7 mouse cellular contexts compared by ENCODE assay signal in genomic region chr4:129513891-129514290, GRCm38 (mm10). TPM values are rescaled to one million over a fixed set of nuclear protein-coding genes. Genes with fewer than 3 reads are reported as not detected.
DNase-seq lines count a peak whose midpoint lies in the region; ATAC-seq and TF ChIP-seq lines count a peak whose summit lies in the region.

No protein-coding gene starts in this region.

- H3K9ac ChIP-seq in lung, embryonic 14.5 days, result peak overlapping the region; percentile 100
- peak overlapping the region; percentile 100 for H3K9ac ChIP-seq in embryonic facial prominence, embryonic 13.5 days
- peak overlapping the region; percentile 99 for H3K9ac ChIP-seq in intestine, embryonic 14.5 days (ENCODE audit: low read length)
- H3K9ac ChIP-seq in neural tube, embryonic 14.5 days (replicated peaks; ENCODE audit: low read depth, low read length), result peak overlapping the region; percentile 100

- under 1% methylated on average over 33 of the region's 57 CpGs for WGBS in lung, embryonic 14.5 days
- WGBS in embryonic facial prominence, embryonic 13.5 days, result under 1% methylated on average over 47 of the region's 57 CpGs
- 1% methylated on average over 39 of the region's 57 CpGs for WGBS in intestine, embryonic 14.5 days
- 0% methylated on average over 15 of the region's 57 CpGs for WGBS in neural tube, embryonic 14.5 days

- H3K4me1 ChIP-seq in lung, embryonic 14.5 days (ENCODE audit: insufficient read depth), result 0 out of 2 replicates have a peak, but pooled peaks cover 3% of the 10 kb centered on the region
- H3K4me1 ChIP-seq in embryonic facial prominence, embryonic 13.5 days, result peaks cover 53% of the 10 kb centered on the region
- 0 out of 2 replicates have a peak, but pooled peaks cover 13% of the 10 kb centered on the region for H3K4me1 ChIP-seq in intestine, embryonic 14.5 days (replicated peaks; ENCODE audit: control insufficient read depth, insufficient read depth, low read length)
- H3K4me1 ChIP-seq in neural tube, embryonic 14.5 days (ENCODE audit: control insufficient read depth, insufficient read depth, low read length), result peaks cover 13% of the 10 kb centered on the region; the same call in 1 of the 2 replicates

- peak overlapping the region; percentile 97 for H3K27ac ChIP-seq in lung, embryonic 14.5 days (ENCODE audit: low read depth)
- H3K27ac ChIP-seq in embryonic facial prominence, embryonic 13.5 days, result peak overlapping the region; percentile 97
- H3K27ac ChIP-seq in intestine, embryonic 14.5 days (ENCODE audit: low read depth), result peak overlapping the region; percentile 95
- H3K27ac ChIP-seq in neural tube, embryonic 14.5 days (ENCODE audit: low read depth, low read length), result peak overlapping the region; percentile 97

- peak overlapping the region; percentile 72 for H3K4me2 ChIP-seq in lung, embryonic 14.5 days
- H3K4me2 ChIP-seq in embryonic facial prominence, embryonic 13.5 days, result peak overlapping the region; percentile 82
- peak overlapping the region; percentile 59 for H3K4me2 ChIP-seq in intestine, embryonic 14.5 days (ENCODE audit: low read length)
- peak overlapping the region; percentile 73; the same call in 1 of the 2 replicates for H3K4me2 ChIP-seq in neural tube, embryonic 14.5 days (ENCODE audit: low read depth, low read length)

- ATAC-seq in lung, embryonic 14.5 days (ENCODE audit: insufficient read depth), result peak; percentile 25
- ATAC-seq in embryonic facial prominence, embryonic 13.5 days (ENCODE audit: insufficient number of reproducible peaks, insufficient read depth, low FRiP score, low TSS enrichment, low read depth), result peak; percentile 12
- ATAC-seq in intestine, embryonic 14.5 days (replicated peaks; ENCODE audit: low FRiP score, low TSS enrichment, low read depth), result peak; percentile 32; the same call in 1 of the 2 replicates
- ATAC-seq in neural tube, embryonic 14.5 days (ENCODE audit: low read depth), result peak; percentile 35

- no peaks in the 10 kb centered on the region for H3K9me3 ChIP-seq in lung, embryonic 14.5 days (ENCODE audit: low read depth, low read length)
- no peaks in the 10 kb centered on the region for H3K9me3 ChIP-seq in embryonic facial prominence, embryonic 13.5 days
- H3K9me3 ChIP-seq in intestine, embryonic 14.5 days (ENCODE audit: control insufficient read depth, low read length), result no peaks in the 10 kb centered on the region
- H3K9me3 ChIP-seq in neural tube, embryonic 14.5 days (ENCODE audit: control insufficient read depth, low read length), result no peaks in the 10 kb centered on the region

- H3K27me3 ChIP-seq in lung, embryonic 14.5 days (ENCODE audit: insufficient read depth, low read length), result no peaks in the 10 kb centered on the region
- no peaks in the 10 kb centered on the region for H3K27me3 ChIP-seq in embryonic facial prominence, embryonic 13.5 days
- no peaks in the 10 kb centered on the region for H3K27me3 ChIP-seq in intestine, embryonic 14.5 days (replicated peaks; ENCODE audit: control insufficient read depth, insufficient read depth, low read length)
- no peaks in the 10 kb centered on the region for H3K27me3 ChIP-seq in neural tube, embryonic 14.5 days (ENCODE audit: control insufficient read depth, insufficient read depth, low read length)

- DNase-seq in lung, embryonic 14.5 days, result no peak
- no peak for DNase-seq in lung, postnatal 25 days (ENCODE audit: low spot score)
- no peak for DNase-seq in intestine, embryonic 14.5 days (ENCODE audit: low spot score)
- no peak for DNase-seq in yolk sac, embryonic 10.5 days (ENCODE audit: low spot score)
- no peak for DNase-seq in adrenal gland, postnatal 36 days

- peak overlapping the region; percentile 100 for H3K4me3 ChIP-seq in lung, embryonic 14.5 days (ENCODE audit: low read depth, low read length)
- peak overlapping the region; percentile 99 for H3K4me3 ChIP-seq in embryonic facial prominence, embryonic 13.5 days
- H3K4me3 ChIP-seq in intestine, embryonic 14.5 days (ENCODE audit: low read depth, low read length), result peak overlapping the region; percentile 80
- peak overlapping the region; percentile 99 for H3K4me3 ChIP-seq in neural tube, embryonic 14.5 days (ENCODE audit: low read depth, low read length)

- no peak for TF ChIP-seq CTCF in lung, embryonic 14.5 days (IDR thresholded peaks at IDR 0.05; ENCODE audit: low read depth)

- H3K36me3 ChIP-seq in lung, embryonic 14.5 days (ENCODE audit: insufficient read depth), result peaks cover 38% of the 10 kb centered on the region
- H3K36me3 ChIP-seq in embryonic facial prominence, embryonic 13.5 days, result peaks cover 38% of the 10 kb centered on the region
- peaks cover 36% of the 10 kb centered on the region for H3K36me3 ChIP-seq in intestine, embryonic 14.5 days (ENCODE audit: control insufficient read depth, insufficient read depth, low read length)
- H3K36me3 ChIP-seq in neural tube, embryonic 14.5 days (ENCODE audit: control insufficient read depth, insufficient read depth, low read length), result peaks cover 18% of the 10 kb centered on the region

RNA-seq across cellular contexts. Expression of gene Marcksl1, which starts 0.5 kb away (rescaled TPM):
- polyA plus RNA-seq in lung, embryonic 14.5 days (2014; fragmentation: Nextera tagmentation; extraction: Ambion mirVana), result 799 and 847 TPM in 2 replicates
- 839 and 1,023 TPM in 2 replicates for polyA plus RNA-seq in embryonic facial prominence, embryonic 13.5 days (2015; fragmentation: Nextera tagmentation; extraction: Ambion mirVana)
- 595 and 619 TPM in 2 replicates for polyA plus RNA-seq in intestine, embryonic 14.5 days (2014; fragmentation: Nextera tagmentation; extraction: Ambion mirVana)
- polyA plus RNA-seq in neural tube, embryonic 14.5 days (2014; fragmentation: Nextera tagmentation; extraction: Ambion mirVana), result 1,581 and 1,634 TPM in 2 replicates
- 10 to 100 TPM; 53.0 to 56.9 TPM for total RNA-seq in adrenal gland, postnatal 36 days (2021)

RNA-seq across cellular contexts. Expression of gene Fam229a, which starts 22.9 kb away (rescaled TPM):
- not detected in 2 replicates for polyA plus RNA-seq in lung, embryonic 14.5 days (2014; fragmentation: Nextera tagmentation; extraction: Ambion mirVana)
- polyA plus RNA-seq in embryonic facial prominence, embryonic 13.5 days (2015; fragmentation: Nextera tagmentation; extraction: Ambion mirVana), result not detected in 2 replicates
- 0.47 TPM in 1 of 2 replicates, not detected in the other for polyA plus RNA-seq in intestine, embryonic 14.5 days (2014; fragmentation: Nextera tagmentation; extraction: Ambion mirVana)
- polyA plus RNA-seq in neural tube, embryonic 14.5 days (2014; fragmentation: Nextera tagmentation; extraction: Ambion mirVana), result 0.64 TPM in 1 of 2 replicates, not detected in the other
- not detected for total RNA-seq in adrenal gland, postnatal 36 days (2021)

RNA-seq across cellular contexts. Expression of gene Tssk3, which starts 23.1 kb away (rescaled TPM):
- polyA plus RNA-seq in lung, embryonic 14.5 days (2014; fragmentation: Nextera tagmentation; extraction: Ambion mirVana), result not detected in 2 replicates
- not detected in 2 replicates for polyA plus RNA-seq in embryonic facial prominence, embryonic 13.5 days (2015; fragmentation: Nextera tagmentation; extraction: Ambion mirVana)
- not detected in 2 replicates for polyA plus RNA-seq in intestine, embryonic 14.5 days (2014; fragmentation: Nextera tagmentation; extraction: Ambion mirVana)
- polyA plus RNA-seq in neural tube, embryonic 14.5 days (2014; fragmentation: Nextera tagmentation; extraction: Ambion mirVana), result 0.27 and 0.32 TPM in 2 replicates
- total RNA-seq in adrenal gland, postnatal 36 days (2021), result not detected

RNA-seq across cellular contexts. Expression of gene Hdac1, which starts 28.6 kb away (rescaled TPM):
- 243 and 246 TPM in 2 replicates for polyA plus RNA-seq in lung, embryonic 14.5 days (2014; fragmentation: Nextera tagmentation; extraction: Ambion mirVana)
- 237 and 240 TPM in 2 replicates for polyA plus RNA-seq in embryonic facial prominence, embryonic 13.5 days (2015; fragmentation: Nextera tagmentation; extraction: Ambion mirVana)
- 212 and 230 TPM in 2 replicates for polyA plus RNA-seq in intestine, embryonic 14.5 days (2014; fragmentation: Nextera tagmentation; extraction: Ambion mirVana)
- polyA plus RNA-seq in neural tube, embryonic 14.5 days (2014; fragmentation: Nextera tagmentation; extraction: Ambion mirVana), result 67.2 and 94.0 TPM in 2 replicates
- 10 to 100 TPM; 49.2 to 59.8 TPM for total RNA-seq in adrenal gland, postnatal 36 days (2021)

RNA-seq across cellular contexts. Expression of gene Bsdc1, which starts 52.5 kb away (rescaled TPM):
- polyA plus RNA-seq in lung, embryonic 14.5 days (2014; fragmentation: Nextera tagmentation; extraction: Ambion mirVana), result 20.5 and 20.9 TPM in 2 replicates
- polyA plus RNA-seq in embryonic facial prominence, embryonic 13.5 days (2015; fragmentation: Nextera tagmentation; extraction: Ambion mirVana), result 27.6 and 29.9 TPM in 2 replicates
- polyA plus RNA-seq in intestine, embryonic 14.5 days (2014; fragmentation: Nextera tagmentation; extraction: Ambion mirVana), result 21.8 and 24.6 TPM in 2 replicates
- 32.8 and 33.2 TPM in 2 replicates for polyA plus RNA-seq in neural tube, embryonic 14.5 days (2014; fragmentation: Nextera tagmentation; extraction: Ambion mirVana)
- total RNA-seq in adrenal gland, postnatal 36 days (2021), result 10 to 100 TPM; 58.1 to 69.5 TPM
